Mouse (Mus musculus) neural tube, embryonic 13.5 days (tissue): ENCODE results near the gene Jpt1. TPM values are rescaled to one million over a fixed set of nuclear protein-coding genes. Genes with fewer than 3 reads are reported as not detected.
A peak's percentile ranks its signal among the peaks of the same experiment; 100 is the strongest.
"Not testable (repeated sequence)": the region's sequence is repeated elsewhere in the genome, so short reads cannot be mapped to it uniquely, and the experiment has no call there.

Experiments
- ATAC-seq: fragments of 200-750 bp; cut with Nextera tagmentation; 2 replicates; pipeline ENCODE4 v1.8.0; 2017; ENCODE audit warnings: low read depth, mild to moderate bottlenecking, moderate TSS enrichment, moderate library complexity
- H3K27ac ChIP-seq: fragments of 300-500 bp; sonication (generic); replicated peaks from 2 replicates; pipeline ENCODE4 v1.5.1; 2015; ENCODE audit warnings: moderate library complexity, mild to moderate bottlenecking, inconsistent platforms
- H3K27me3 ChIP-seq: fragments of 300-500 bp; sonication (generic); 2 replicates; pipeline ENCODE4 v1.6.1; 2015; ENCODE audit warnings: mild to moderate bottlenecking, inconsistent platforms
- H3K36me3 ChIP-seq: fragments of 300-500 bp; sonication (generic); 2 replicates; pipeline ENCODE4 v1.6.1; 2015; ENCODE audit warnings: mild to moderate bottlenecking, inconsistent platforms
- H3K4me1 ChIP-seq: fragments of 300-500 bp; sonication (generic); replicated peaks from 2 replicates; pipeline ENCODE4 v1.6.1; 2015; ENCODE audit warnings: inconsistent platforms
- H3K4me2 ChIP-seq: fragments of 300-500 bp; sonication (generic); 2 replicates; pipeline ENCODE4 v1.6.1; 2015; ENCODE audit warnings: inconsistent platforms, mild to moderate bottlenecking, moderate library complexity
- H3K4me3 ChIP-seq: fragments of 300-500 bp; sonication (generic); 2 replicates; pipeline ENCODE4 v1.5.1; 2015; ENCODE audit warnings: mild to moderate bottlenecking, inconsistent platforms
- H3K9ac ChIP-seq: fragments of 300-500 bp; sonication (generic); 2 replicates; pipeline ENCODE4 v1.6.1; 2015; ENCODE audit warnings: moderate library complexity, mild to moderate bottlenecking, inconsistent platforms
- H3K9me3 ChIP-seq: fragments of 300-500 bp; sonication (generic); 2 replicates; pipeline ENCODE4 v1.6.1; 2016; ENCODE audit warnings: inconsistent platforms
- WGBS: fragments of 180-500 bp; shearing (Covaris S2); methylation state at CpG from one replicate; pipeline ENCODE4 v1.1.7; 2015; 5-methylcytosine and 5-hydroxymethylcytosine counted together
- polyA plus RNA-seq: library from polyadenylated mRNA; unstranded; fragments of >200 nt; fragmentation: Nextera tagmentation; extraction: Ambion mirVana; gene quantifications from 2 replicates; pipeline ENCODE4 v1.2.1, GENCODE M21; 2015

The Jpt1 gene
- polyA plus RNA-seq, 1 experiment from 2014 or later = 1,262 TPM

DNA sequence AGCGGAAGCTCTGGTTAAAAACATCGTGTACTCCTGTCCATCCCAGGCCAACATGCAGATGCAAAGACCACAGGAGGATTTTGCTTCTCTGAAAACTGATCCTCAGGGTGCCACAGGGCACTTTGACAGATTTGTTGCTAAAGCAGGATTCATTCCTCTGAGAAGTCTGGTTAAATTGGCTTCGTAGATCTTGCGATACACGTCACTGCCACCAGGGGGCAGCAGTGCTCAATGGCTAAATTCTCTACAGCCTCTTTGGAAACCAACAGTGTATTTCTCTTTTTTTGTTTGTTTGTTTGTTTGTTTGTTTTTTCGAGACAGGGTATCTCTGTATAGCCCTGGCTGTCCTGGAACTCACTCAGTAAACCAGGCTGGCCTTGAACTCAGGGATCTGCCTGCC lies 30.5 kb downstream of the Jpt1 start:
- Histone ChIP-seq H3K9ac (no peak overlapping the region), H3K4me1 (0 out of 2 replicates have a peak, but pooled peaks cover 5% of the 10 kb centered on the region), H3K27me3 (no peaks in the 10 kb centered on the region), H3K27ac (no peak overlapping the region; the same call in 1 of the 2 replicates), H3K4me2 (no peak overlapping the region), H3K9me3 (no peaks in the 10 kb centered on the region), H3K36me3 (peaks cover 22% of the 10 kb centered on the region; the same call in 1 of the 2 replicates), H3K4me3 (no peak overlapping the region)
- 17% methylated on average over 6 of the region's 6 CpGs for WGBS
- ATAC-seq = no peak

DNA sequence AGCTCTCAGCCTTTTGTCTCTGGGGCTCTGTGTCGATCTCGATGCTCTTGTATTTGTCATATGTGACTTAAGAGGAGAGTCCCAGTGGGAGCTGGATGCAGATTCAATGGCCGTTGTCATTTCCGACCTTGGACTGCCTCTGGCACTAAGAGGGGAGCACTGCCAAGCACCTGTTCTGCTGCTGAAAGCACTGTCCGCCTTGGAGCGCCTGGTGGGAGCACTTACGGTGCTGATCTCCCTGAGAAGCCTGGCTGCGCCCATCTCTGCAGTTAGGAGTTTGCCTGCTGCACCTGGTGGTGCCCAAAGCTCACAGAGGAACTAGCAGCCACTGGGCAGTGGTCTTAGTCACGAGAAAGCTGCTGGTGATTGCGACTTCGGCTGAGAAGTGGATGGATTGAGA lies 30.9 kb downstream of the Jpt1 start:
- Histone ChIP-seq H3K27me3 (no peaks in the 10 kb centered on the region), H3K4me1 (0 out of 2 replicates have a peak, but pooled peaks cover 5% of the 10 kb centered on the region), H3K27ac (no peak overlapping the region; the same call in 1 of the 2 replicates), H3K4me3 (no peak overlapping the region), H3K4me2 (no peak overlapping the region), H3K9me3 (no peaks in the 10 kb centered on the region), H3K36me3 (peaks cover 18% of the 10 kb centered on the region; the same call in 1 of the 2 replicates), H3K9ac (no peak overlapping the region)
- no peak for ATAC-seq
- WGBS = 69% methylated on average over 11 of the region's 11 CpGs

DNA sequence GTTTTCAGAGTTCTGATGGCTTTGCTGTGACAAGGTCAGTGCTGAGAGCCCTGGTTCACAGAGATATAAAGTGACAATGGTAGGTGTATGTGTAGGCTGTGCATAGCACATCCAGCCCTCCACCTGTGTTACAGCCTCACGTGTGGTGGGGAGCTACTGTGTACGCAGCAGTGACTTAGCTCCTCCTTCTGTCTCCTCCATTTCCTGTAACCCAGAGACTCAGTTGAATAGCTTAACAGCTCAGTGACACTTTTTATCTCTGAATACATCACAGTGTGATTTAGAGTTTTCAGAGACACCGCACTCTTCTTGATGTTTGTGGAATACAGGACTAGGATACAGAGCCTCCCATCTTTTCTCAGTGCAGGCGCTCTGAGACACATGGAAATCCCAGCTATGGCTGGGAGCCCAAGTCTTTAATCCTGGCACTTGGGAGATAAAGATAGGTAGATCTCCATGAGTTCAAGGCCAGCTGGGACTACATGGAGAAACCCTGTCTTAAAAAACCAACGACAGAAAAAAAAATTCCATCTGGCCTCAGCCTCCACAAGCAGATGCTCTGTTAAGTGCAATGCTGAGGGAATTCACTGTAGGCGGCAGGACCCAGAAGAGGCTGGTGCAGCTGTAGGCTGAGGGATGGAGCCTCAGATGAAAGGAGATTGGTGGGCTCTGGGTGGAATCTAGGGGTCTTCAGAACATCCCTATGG lies 32.5 kb downstream of the Jpt1 start:
- H3K9ac ChIP-seq = no peak overlapping the region
- H3K36me3 ChIP-seq = peaks cover 18% of the 10 kb centered on the region; the same call in 1 of the 2 replicates

DNA sequence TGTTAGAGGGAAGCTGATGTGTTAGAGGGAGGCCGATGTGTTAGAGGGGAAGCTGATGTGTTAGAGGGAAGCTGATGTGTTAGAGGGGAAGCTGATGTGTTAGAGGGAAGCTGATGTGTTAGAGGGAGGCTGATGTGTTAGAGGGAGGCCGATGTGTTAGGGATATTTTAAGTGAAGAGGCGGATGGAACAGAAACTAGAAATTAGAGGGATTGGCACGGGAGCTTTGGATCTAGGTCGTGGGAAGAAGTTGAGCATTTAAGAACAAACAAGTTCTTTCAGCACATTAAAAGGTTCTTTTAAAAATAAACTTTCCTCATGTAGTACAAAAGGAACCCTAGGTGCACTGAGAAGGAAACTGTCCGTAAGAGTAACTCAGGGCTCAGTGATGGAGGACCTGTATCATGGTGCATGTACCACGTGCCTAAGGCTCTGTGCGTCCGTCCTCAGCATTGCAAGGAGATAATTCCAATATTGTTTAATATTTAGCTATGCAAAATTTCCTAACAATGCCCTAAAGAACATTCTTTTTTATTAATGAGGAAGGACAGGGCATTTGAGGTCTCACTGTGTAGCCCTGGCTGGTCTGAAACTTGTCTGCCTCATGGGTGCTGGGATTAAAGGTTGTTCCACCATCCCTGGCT lies 35.8 kb downstream of the Jpt1 start:
- Histone ChIP-seq H3K9ac (no peak overlapping the region), H3K9me3 (no peaks in the 10 kb centered on the region), H3K4me3 (no peak overlapping the region), H3K27ac (no peak overlapping the region), H3K4me1 (peaks cover 39% of the 10 kb centered on the region), H3K27me3 (no peaks in the 10 kb centered on the region), H3K36me3 (peaks cover 12% of the 10 kb centered on the region; the same call in 1 of the 2 replicates), H3K4me2 (no peak overlapping the region)
- WGBS = 90% methylated on average over 9 of the region's 9 CpGs
- ATAC-seq = no peak

More for the DNA sequence above, 32.5 kb downstream of the Jpt1 start:
- H3K4me1 ChIP-seq = peaks cover 14% of the 10 kb centered on the region
- H3K27me3 ChIP-seq = no peaks in the 10 kb centered on the region
- 76% methylated on average over 6 of the region's 6 CpGs for WGBS
- no peak overlapping the region for H3K4me2 ChIP-seq
- ATAC-seq = no peak
- H3K4me3 ChIP-seq = no peak overlapping the region
- H3K9me3 ChIP-seq = no peaks in the 10 kb centered on the region
- H3K27ac ChIP-seq = no peak overlapping the region

DNA sequence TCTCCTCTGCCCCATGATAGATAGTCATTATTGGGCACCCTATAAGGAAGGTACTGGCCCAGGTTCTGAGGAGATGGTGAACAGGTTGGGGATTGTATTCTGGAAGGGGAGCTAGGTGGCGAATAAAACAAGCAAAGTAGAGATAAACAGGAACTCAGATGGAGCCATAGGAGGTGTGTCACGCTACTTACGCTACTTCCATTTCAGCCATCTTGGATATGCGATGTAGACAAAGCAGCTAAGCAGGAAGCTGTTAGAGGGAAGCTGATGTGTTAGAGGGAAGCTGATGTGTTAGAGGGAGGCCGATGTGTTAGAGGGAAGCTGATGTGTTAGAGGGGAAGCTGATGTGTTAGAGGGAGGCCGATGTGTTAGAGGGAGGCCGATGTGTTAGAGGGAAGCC lies 36.8 kb downstream of the Jpt1 start:
- Histone ChIP-seq H3K9ac (0 out of 2 replicates have a peak overlapping the region, but pooled peaks have one; percentile 35), H3K36me3 (peaks cover 12% of the 10 kb centered on the region; the same call in 1 of the 2 replicates), H3K4me2 (peak overlapping the region; percentile 98), H3K4me1 (peaks cover 37% of the 10 kb centered on the region)
- H3K4me3 ChIP-seq, H3K27ac ChIP-seq, ATAC-seq, H3K27me3 ChIP-seq, H3K9me3 ChIP-seq: not testable (repeated sequence)
- 92% methylated on average over 7 of the region's 7 CpGs for WGBS

DNA sequence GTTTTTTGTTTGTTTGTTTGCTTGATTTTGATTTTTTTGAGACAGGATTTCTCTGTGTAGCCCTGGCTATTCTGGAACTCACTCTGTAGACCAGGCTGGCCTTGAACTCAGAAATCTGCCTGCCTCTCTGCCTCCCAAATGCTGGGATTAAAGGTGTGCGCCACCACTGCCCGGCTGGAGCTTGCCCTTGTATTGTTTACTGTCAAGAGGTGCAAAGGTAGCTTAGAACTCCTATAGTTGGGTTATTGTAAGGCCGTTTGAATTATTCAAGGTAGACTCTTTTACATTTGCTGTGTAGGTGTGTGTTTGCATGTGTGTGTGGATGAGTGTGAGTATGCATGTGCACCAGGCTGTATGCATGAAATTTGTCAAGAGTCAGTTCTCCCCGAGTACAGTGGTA lies 37.6 kb downstream of the Jpt1 start:
- H3K4me3 ChIP-seq = peak overlapping the region; percentile 83
- H3K9me3 ChIP-seq, H3K27me3 ChIP-seq, H3K36me3 ChIP-seq, ATAC-seq, H3K27ac ChIP-seq: not testable (repeated sequence)
- peak overlapping the region; percentile 84 for H3K9ac ChIP-seq
- 83% methylated on average over 4 of the region's 4 CpGs for WGBS
- H3K4me2 ChIP-seq = peak overlapping the region; percentile 98
- peaks cover 37% of the 10 kb centered on the region for H3K4me1 ChIP-seq

DNA sequence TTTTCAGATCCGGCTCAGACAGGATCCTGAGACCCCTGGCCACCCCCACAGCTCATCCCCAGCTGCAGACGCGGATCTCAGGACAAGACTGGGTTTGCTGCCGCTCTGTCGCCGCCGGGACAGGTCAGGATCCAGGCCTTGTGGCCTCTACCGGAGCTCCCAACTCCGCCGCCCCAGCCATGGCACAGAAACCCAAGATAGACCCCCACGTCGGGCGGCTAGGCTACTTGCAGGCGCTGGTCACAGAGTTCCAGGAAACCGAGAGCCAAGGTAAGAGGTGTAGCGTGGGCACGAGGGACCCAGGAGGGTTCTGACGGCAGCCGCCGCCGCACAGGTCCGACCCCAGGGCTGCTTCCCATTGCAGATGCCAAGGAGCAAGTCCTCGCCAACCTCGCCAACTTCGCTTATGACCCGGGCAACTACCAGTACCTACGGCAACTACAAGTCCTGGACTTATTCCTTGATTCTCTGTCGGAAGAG lies 38.4 kb downstream of the Jpt1 start:
- peak; percentile 60 for ATAC-seq
- peak overlapping the region; percentile 83 for H3K4me3 ChIP-seq
- H3K4me1 ChIP-seq = peaks cover 37% of the 10 kb centered on the region
- H3K27ac ChIP-seq = peak overlapping the region; percentile 86
- peak overlapping the region; percentile 84 for H3K9ac ChIP-seq
- peak overlapping the region; percentile 98 for H3K4me2 ChIP-seq
- 2% methylated on average over 28 of the region's 28 CpGs for WGBS
- H3K27me3 ChIP-seq = no peaks in the 10 kb centered on the region
- H3K9me3 ChIP-seq = no peaks in the 10 kb centered on the region
- H3K36me3 ChIP-seq = peaks cover 7% of the 10 kb centered on the region; the same call in 1 of the 2 replicates

DNA sequence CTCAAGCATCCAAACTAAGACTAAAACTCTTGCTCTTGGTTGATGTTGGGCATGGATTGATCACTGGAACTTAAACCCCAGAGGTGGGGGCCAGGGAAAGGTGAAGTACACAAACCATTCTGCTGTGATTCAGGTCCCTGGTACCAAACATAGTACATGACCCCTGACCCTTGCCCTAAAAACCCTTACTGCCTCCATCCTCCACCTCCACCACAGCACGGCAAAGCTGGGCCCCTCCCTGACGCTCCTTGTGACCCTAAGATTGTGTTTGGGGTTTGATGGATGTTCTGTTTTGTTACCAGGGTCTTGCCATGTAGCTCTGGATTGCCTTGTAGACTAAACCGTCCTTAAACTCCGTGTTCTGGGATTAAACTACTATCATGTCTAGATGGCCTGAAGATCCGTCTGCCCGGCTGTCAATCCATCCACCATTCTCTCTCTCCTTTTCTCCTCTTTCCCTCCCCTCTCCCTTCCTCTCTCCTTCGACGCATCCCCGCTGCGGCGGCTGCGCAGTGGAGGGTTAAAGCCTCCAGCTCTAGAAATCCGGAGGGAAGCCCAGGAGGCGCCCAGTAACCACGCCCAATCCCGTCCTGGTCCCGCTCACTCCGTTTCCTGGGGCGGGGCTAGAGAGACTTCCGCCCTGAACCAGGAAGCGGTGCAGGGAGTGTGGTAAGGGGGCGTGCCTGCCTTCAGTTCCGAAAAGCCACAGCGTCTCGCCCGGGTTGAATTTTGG lies 39.0 kb downstream of the Jpt1 start, which contains the start of gene Armc7:
TSS of gene Armc7 (plus strand) at position 643 of the 733 bp plus-strand sequence.
- H3K9ac ChIP-seq = peak within 1 kb of the TSS; percentile 84
- H3K27me3 ChIP-seq = no peaks in the 10 kb centered on the region
- 2% methylated on average over 26 of the region's 26 CpGs for WGBS
- H3K27ac ChIP-seq = peak within 1 kb of the TSS; percentile 86
- H3K4me2 ChIP-seq = peak within 1 kb of the TSS; percentile 98
- no peaks in the 10 kb centered on the region for H3K9me3 ChIP-seq
- ATAC-seq = peak; percentile 96
- peak within 1 kb of the TSS; percentile 83 for H3K4me3 ChIP-seq
- H3K36me3 ChIP-seq = peaks cover 7% of the 10 kb centered on the region; the same call in 1 of the 2 replicates
- H3K4me1 ChIP-seq = peaks cover 37% of the 10 kb centered on the region

DNA sequence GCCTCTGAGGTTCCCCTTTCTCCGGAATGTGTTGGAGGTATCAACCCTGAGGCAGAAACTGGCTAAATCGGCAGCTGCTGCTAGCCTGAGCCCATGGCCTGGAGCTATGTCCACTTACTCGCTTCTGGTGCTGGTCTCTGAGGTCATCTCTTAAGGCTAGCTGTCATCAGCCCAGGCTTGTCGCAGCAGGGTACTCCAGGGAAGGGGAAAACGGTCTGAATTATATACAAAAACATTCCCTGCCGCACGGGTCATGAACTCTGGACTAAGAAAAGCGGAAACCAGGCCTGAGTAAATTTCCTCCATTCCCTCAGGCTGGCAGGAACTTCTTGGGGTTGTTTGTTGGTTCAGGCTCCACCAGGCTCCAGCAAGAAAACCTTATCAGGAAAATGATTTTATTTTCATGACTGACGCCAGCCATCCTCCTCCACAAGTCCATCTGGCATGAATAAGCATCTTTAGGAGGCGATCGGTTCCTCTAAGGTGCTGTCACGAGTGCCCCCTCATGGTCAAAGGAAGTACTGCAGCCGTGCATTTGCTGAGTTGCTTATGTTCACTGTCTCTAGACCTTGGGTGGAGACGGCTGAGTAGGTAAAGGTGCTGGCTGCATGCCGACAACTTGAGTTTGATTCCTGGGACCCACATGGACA lies 40.4 kb downstream of the Jpt1 start:
- Histone ChIP-seq H3K4me1 (peaks cover 37% of the 10 kb centered on the region), H3K9me3 (no peaks in the 10 kb centered on the region), H3K27ac (peak overlapping the region; percentile 86), H3K4me3 (no peak overlapping the region), H3K4me2 (peak overlapping the region; percentile 22), H3K9ac (peak overlapping the region; percentile 49; the same call in 1 of the 2 replicates), H3K36me3 (no peaks in the 10 kb centered on the region), H3K27me3 (no peaks in the 10 kb centered on the region)
- ATAC-seq = 0 out of 2 replicates have a peak, but pooled peaks have one; percentile 12
- WGBS = 20% methylated on average over 15 of the region's 15 CpGs

DNA sequence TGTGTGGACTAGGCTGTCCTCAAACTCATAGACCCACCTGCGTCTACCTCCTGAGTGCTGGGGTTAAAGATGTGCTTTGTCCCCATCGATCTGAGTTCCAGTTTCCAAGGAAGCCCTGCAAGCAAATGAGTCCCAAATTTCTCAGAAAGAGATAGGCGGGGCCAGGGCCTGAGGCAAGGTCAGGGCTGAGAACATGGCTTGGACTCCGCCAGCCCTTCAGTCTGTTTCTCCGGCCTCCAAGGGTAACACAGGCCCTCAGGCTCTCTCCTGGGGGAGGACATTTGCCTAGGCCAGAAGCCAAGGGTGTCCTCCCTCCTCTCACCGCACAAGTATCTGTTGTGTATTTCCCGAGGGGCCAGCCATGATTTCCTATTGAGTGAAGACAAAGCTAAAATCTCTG lies 42.0 kb downstream of the Jpt1 start:
- Histone ChIP-seq H3K4me3 (no peak overlapping the region), H3K9me3 (no peaks in the 10 kb centered on the region), H3K27ac (no peak overlapping the region), H3K4me2 (no peak overlapping the region), H3K4me1 (peaks cover 36% of the 10 kb centered on the region), H3K27me3 (no peaks in the 10 kb centered on the region), H3K9ac (no peak overlapping the region), H3K36me3 (no peaks in the 10 kb centered on the region)
- 90% methylated on average over 7 of the region's 7 CpGs for WGBS
- no peak for ATAC-seq

DNA sequence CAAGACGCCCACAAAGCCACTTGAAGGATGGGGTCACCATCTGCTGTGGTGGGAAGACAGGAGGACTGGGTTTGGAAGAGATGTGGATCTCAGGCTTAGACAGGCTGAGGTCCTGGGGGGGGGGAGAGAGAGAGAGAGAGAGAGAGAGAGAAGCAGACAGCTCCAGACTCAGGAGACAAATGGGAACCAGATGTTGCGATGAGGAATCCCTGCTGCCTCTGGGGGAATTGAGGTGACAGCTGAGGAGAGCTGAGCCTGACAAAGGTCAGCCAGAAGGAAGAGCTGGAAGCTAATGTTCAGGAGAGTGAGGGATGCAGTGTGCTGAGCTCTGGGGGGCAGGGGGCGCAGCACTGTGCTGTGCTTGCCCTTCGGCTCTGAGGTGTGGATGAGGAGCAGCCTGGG lies 47.0 kb downstream of the Jpt1 start:
- Histone ChIP-seq H3K9me3 (no peaks in the 10 kb centered on the region), H3K4me2 (no peak overlapping the region), H3K9ac (no peak overlapping the region), H3K4me1 (peaks cover 11% of the 10 kb centered on the region), H3K27ac (no peak overlapping the region), H3K36me3 (no peaks in the 10 kb centered on the region), H3K27me3 (peaks cover 5% of the 10 kb centered on the region; the same call in 1 of the 2 replicates), H3K4me3 (no peak overlapping the region)
- no peak for ATAC-seq
- 52% methylated on average over 4 of the region's 4 CpGs for WGBS
